Mouse (Mus musculus) right cerebral cortex, postnatal 4 days (tissue): ENCODE results near the gene Kmt5c.

ENCODE experiments used
- DNase-seq: peaks from one replicate; pipeline ENCODE4 v3.0.0-alpha.2; 2022

Kmt5c gene

GRCm38 (mm10) chr7:4747156-4747899, 7.4 kb downstream of the Kmt5c start:
- DNase-seq = no peak

GRCm38 (mm10) chr7:4748321-4748720, 8.4 kb downstream of the Kmt5c start:
- DNase-seq = no peak

- no peak for DNase-seq
Measured at GRCm38 (mm10) chr7:4749169-4749568, 9.3 kb downstream of the Kmt5c start.

- peak; percentile 30 for DNase-seq
Measured at GRCm38 (mm10) chr7:4751971-4752820, 12.3 kb downstream of the Kmt5c start.

GRCm38 (mm10) chr7:4752821-4753570, 13.1 kb downstream of the Kmt5c start, which contains the start of gene Cox6b2:
Cox6b2 (minus strand) TSS chr7:4753094.
- DNase-seq = peak; percentile 85

GRCm38 (mm10) chr7:4759670-4760069, 19.8 kb downstream of the Kmt5c start:
- DNase-seq = no peak

- no peak for DNase-seq
Measured at GRCm38 (mm10) chr7:4764946-4765710, 25.2 kb downstream of the Kmt5c start.

- DNase-seq = no peak
Measured at GRCm38 (mm10) chr7:4771202-4771601, 31.3 kb downstream of the Kmt5c start, which contains the start of gene Fam71e2. Fam71e2 (minus strand) TSS chr7:4771302.

GRCm38 (mm10) chr7:4776131-4776530, 36.2 kb downstream of the Kmt5c start:
- DNase-seq = no peak

GRCm38 (mm10) chr7:4776861-4777830, 37.2 kb downstream of the Kmt5c start:
- peak; percentile 63 for DNase-seq

GRCm38 (mm10) chr7:4777851-4778637, 38.1 kb downstream of the Kmt5c start:
- DNase-seq = no peak

GRCm38 (mm10) chr7:4779921-4780320, 40.0 kb downstream of the Kmt5c start:
- DNase-seq = no peak

GRCm38 (mm10) chr7:4782130-4782529, 42.2 kb downstream of the Kmt5c start:
- DNase-seq = no peak

GRCm38 (mm10) chr7:4782759-4783158, 42.8 kb downstream of the Kmt5c start, which contains the start of the genes Il11 and Tmem190:
Il11 (minus strand) TSS chr7:4782859.
Tmem190 (plus strand) TSS chr7:4782937.
- DNase-seq = no peak

GRCm38 (mm10) chr7:4783667-4784268, 43.9 kb downstream of the Kmt5c start:
- no peak for DNase-seq

- peak; percentile 60 for DNase-seq
Measured at GRCm38 (mm10) chr7:4788499-4789435, 48.9 kb downstream of the Kmt5c start.

GRCm38 (mm10) chr7:4789436-4789935, 49.6 kb downstream of the Kmt5c start, which contains the start of gene Tmem238:
Tmem238 (minus strand) TSS chr7:4789656.
- no peak for DNase-seq
